Mouse (Mus musculus): ENCODE measurements around the gene Slc25a3.

Slc25a3 gene

DNA sequence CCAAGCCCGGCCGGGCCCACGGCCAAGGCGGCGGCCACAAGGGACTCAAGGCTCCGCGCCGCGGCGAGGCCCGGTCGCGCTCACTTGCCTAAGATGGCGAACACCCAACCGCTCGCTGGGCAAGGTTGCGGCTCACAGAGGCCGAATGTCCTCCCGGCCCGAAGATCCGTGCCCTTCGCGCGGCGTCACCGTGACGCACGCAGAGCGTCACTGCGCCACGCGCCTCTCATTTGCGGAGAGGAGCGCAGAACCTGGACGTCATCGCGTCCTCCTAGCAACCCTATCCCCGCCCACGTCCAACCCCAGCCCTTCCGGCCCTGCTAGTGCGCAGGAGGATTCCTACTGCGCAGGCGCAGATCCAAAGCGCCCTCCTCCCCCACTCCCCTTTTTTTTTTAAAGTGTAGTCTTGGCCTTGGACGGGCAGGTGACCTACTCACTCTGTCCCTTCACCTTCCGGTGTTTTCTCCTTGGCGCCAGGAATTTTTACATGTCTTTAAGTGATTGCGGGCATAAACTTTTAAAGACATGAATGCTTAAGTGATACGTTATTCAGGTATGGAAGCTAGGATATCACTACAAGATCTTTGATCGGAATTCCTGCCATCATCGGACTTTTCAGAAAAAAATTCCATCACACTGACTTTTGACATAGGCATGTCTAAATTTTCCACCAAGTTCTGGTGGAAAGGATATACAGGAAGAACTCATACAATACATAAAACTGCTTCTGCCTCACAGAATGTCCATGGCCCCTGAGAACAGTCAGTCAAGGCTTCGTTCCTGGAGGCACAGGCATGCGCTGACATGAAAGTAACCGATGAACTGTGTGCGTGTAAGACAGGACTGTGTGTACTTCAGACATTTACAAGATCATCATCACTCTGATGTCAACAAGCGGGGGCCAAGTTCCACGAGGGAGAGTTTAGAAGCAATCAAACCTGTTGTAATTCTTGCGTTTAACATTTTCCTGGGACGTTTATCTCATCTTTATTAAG, at the start of gene Slc25a3:
Gene Slc25a3 (minus strand): TSS at position 232 of the 995 bp plus-strand sequence.
- DNase-seq (ENCODE audit: low spot score in 2 of 2) = peak; percentile 96 to 98

DNA sequence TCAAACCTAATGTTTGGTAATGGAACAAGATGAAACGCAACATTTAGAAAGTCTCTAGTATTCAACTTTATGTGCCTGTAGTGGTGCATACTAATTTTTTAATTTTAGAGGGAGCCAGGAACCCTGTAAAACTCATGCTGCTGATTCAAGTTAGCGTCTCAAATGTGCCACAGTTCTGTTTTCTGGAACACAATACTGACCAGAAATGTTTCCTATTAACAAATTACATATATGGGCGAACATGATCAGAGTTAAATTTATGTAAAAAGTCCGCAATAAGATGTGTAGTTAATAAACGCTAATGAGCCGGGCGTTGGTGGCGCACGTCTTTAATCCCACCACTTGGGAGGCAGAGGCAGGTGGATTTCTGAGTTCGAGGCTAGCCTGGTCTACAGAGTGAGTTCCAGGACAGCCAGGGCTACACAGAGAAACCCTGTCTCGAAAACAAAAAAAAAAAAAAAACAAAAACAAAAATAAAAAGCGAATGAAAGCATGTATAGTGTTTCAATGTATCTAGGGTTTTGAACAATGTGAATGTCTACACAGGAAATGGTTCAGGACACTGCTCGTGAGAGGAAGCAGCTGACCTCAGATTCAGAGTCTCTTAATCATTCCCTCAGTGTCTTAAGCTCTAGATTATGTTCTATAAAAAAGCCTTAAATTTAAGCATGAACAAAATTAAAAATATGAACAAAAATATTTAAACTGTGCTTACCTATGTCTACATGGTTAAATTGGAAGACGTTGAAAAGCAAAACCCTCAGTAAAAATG, 48.7 kb upstream of the Slc25a3 start:
- DNase-seq (ENCODE audit: low spot score in 2 of 2) = no peak

DNA sequence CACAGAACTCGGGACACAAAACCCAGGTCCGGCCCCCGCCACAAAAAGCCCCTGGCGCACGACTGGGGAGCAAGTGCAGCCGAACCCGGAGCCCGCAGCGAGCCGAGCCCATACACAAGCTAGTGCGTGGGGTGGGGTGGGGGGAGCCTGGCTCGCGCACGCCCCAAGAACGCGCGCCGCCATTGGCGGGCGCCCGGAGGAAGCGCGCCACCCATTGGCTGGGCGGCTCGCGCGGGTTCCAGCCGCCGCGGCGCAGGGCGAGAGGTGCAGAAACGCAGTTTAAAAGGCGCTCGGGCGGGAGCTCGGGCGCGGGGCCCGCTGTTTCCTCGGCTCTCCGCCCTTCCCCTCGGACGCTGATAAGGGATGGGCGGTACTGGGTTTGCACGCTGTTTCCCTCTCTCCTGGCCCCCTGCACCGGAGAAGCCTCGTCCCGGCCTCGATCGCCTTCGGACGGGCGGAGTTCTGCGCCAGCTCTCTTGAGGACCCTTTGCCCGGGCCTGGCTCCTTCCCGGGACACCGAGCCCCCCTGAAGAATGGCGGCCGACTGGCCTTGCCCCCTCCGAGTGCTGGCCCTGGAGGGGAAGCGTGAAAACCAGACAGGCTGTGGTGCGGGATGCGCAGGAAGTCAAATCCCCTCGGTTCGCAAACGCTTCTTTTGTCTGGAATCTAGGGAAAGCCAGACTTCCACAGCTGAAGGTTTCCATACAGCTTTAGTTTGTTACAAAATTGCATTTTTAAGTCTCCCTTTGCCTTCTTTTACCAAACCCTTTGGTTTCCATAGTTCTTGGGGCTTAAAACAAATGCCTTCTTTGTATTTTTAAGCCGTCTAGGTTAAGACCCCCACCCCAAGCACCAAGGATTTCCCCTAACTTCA, 47.8 kb upstream of the Slc25a3 start:
- peak; percentile 92 to 95 for DNase-seq (ENCODE audit: low spot score in 2 of 2)

DNA sequence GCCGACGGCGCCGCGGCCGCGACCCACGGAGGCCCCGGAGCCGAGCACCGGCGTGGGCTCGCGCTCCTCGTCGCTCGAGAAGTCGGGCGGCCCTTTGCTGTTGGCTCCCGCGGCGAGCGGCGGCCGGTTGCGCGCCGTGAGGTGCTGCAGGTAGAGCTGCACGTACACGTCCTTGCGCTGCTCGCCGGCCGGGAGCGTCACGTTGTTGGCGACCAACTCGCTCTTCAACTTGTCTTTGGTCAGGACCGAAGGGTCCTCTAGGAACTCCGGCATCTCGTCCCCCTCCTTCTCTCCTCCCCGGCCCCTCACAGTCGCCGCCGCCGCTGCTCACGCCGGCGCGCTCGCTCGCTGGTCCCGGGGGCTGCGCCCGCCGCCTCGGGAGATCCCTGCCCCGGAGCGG, 47.2 kb upstream of the Slc25a3 start:
- no peak for DNase-seq (ENCODE audit: low spot score in 2 of 2)

DNA sequence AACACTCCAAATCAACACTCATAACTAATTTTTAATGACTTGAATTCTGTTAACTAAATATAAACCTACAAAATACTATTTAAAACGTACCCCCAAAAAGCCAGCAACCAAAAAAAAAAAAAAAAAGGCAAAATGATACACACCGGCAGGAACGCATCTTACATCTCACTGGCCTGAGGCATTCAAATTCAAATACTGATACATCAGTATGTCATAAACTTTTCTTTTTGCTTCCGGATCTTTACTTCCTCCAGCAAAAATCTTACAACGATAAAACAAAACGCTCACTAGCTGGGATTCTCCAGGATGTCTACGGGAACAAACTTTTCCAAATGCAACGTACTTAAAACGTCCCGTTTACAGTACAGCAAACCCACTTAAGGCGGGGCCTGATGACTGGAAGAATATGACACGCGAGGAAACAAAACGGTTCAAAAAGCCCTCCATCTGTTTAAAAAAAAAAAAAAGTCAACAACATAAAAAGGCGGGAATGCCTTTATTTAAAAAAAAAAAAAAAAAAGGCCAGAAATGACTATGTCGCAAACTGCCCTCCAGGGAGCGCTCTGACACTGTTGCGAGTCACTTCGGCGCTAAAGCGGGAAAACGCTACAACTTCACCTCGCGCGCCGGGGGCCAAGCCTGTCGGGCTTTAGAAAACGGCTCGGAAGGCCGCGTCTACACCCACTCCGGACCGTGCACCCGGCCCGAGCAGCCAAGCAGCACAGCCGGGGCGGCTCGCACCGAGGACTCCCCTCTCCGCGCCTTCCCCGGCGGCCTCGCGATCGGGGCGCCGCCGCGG, 46.5 kb upstream of the Slc25a3 start:
- DNase-seq (ENCODE audit: low spot score in 2 of 2) = peak; percentile 73 to 82

DNA sequence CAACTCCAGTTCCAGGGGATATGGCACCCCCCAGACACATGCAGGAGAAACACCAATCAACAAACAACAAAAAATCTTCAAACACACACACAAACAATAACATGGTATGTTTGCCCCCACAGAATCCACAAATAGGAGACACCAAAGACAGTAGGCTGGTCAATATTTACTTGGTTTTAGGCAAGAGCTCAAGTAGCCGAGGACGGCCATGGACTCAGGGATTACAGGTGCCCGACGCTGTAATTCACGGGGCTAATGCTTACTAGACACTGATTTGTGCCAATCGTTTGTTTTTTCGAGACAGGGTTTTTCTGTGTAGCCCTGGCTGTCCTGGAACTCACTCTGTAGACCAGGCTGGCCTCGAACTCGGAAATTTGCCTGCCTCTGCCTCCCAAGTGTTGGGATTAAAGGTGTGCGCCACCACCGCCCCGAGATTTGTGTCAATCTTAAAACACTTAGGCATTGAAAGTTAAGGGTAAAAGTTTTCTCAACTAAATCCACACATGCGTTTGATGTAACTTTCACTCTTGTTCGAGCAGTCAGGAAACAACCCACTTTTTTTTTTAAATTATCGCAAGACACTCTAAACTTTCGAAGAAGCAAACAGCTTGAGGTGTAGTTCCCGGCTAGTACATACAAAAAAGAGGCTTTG, 45.7 kb upstream of the Slc25a3 start:
- DNase-seq (ENCODE audit: low spot score in 2 of 2) = no peak

DNA sequence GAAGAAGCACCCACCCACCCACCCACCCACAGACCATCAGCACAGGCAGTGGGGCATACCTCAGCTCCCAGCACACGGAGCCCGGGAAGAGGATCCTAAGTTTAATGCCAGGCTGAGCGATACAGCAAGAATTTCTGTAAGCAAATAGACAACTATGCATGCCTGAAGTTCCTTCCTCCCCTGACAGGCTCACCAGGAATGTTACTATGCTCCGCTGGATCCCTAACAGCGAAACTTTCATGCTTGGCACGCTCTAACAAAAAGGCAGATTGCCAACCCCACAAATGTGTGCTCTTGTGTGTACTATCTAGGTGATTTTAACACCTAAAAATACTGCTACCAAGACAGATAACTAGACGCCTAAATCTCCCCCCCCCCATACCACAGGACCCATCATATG, 43.5 kb upstream of the Slc25a3 start:
- DNase-seq (ENCODE audit: low spot score in 2 of 2) = no peak

DNA sequence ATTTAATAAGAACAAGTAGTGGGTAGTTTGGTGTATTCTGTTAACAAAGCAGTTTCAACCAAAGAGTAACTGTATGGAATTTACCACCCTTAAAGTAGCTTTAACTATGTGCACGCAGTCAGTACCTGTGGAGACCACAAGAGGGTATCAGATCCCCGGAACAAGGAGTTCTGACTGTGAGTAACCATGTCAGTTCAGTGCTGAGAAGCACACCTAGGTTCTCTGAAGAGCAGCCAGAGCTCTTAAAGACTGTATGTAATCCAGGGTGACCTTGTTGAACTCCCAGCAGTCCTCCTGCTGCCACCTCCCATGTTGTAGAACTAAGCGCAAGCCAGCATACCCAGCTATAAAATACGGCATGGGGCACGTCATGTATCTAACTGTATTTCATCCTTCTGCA, 43.0 kb upstream of the Slc25a3 start:
- peak in 1 of 2 experiments; percentile 59 for DNase-seq (ENCODE audit: low spot score in 2 of 2)

DNA sequence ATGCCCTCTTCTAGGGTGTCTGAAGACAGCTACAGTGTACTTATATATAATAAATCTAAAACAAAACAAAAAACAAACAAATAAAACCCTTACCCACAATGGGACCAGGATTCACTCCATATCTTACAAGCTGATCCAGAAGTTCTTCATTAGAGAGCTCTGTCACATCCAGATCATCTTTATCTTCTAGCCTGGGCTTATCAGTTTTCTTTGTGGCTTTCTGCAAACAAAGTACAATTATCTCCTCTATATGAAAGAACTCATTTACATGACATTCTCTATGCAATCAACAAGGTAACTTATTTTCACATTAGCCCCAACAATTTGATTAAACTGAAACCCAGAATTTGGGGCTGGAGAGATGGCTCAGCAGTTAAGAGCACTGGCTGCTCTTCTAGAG, 42.0 kb upstream of the Slc25a3 start:
- DNase-seq (ENCODE audit: low spot score in 2 of 2) = no peak

DNA sequence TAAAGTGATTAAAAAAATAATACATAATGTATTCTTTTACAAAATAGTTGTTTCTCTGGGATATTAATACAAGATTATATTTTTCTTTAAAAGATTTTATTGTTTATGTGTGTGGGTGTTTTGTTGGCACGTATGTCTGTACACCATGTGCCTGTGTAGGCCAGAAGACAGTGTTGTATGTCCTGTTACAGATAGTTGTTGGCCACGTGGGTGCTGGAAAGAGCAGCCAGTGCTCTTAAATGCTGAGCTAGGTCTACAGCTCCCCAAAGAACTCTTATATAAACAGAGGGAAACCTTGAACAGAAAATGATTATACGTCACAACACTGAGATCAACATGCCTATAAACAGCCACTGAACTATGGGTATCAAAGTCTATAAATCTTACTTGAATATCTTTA, 40.6 kb upstream of the Slc25a3 start:
- DNase-seq (ENCODE audit: low spot score in 2 of 2) = no peak

DNA sequence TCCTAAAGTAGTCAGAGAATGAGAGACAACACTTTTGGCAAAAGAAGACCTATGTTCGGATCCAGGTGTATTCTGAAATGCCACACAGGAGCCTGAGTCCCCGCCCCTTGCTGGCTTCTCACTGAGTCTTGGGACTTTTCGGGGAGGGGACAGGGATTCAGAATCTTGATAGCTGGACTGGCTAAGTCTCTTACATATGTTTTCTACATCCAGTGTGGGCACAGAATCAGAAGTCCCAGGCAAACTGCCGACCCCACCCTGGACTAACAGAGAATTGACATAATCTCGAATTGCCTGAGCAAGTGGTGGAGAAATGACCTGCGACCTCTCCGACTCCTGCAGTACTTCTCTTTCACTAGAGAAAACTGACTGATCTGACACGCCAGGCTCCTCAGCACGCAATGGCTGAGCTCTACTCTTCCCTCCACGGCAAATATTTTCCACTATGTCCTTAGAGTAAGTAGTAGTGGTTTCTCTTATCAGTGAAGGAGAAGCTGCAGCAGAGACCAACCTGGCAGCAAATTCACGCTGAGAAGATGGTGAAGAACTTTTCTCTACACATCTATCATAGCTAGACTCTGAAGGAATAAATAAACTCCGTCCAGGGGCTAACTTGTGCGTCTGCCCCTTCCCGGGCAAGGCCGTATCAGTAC, 38.8 kb upstream of the Slc25a3 start:
- no peak for DNase-seq (ENCODE audit: low spot score in 2 of 2)

DNA sequence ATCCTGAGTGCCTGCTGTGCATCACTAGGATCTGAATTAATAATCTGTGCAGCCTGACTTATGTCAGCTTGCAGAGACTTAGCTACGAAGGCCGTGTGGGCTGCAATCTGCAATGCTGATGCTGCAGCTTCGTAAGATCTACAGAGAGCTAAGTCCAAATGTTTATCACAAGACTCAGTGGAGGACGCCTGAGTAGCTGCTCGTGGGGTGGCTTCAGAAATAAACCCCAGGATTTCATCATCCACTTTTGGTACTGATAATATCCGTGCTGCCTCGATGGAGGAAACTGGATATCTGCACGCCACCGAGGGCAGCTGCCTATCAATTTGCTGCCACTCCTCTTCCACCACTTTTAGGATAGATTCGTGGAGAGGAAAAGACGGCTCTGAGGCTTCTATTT, 38.2 kb upstream of the Slc25a3 start:
- no peak for DNase-seq (ENCODE audit: low spot score in 2 of 2)

DNA sequence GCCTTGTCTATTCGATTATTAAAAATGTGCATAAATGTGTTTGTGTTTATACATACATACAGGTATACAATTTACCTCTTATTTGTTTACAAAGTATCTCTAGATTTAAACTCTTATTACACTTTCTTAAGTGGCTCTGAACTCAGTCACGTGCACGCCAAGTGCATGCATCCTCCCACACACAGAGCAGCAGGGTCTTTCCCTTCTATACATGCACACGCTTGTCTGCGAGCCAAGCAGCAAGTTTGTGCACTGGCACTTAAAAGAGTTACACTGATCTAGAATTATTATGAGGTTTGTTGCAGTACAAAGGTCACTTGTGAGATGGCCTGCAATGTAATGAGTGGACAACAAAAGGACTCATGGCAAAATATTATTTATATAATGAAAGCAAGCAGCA, 37.1 kb upstream of the Slc25a3 start:
- DNase-seq (ENCODE audit: low spot score in 2 of 2) = no peak

DNA sequence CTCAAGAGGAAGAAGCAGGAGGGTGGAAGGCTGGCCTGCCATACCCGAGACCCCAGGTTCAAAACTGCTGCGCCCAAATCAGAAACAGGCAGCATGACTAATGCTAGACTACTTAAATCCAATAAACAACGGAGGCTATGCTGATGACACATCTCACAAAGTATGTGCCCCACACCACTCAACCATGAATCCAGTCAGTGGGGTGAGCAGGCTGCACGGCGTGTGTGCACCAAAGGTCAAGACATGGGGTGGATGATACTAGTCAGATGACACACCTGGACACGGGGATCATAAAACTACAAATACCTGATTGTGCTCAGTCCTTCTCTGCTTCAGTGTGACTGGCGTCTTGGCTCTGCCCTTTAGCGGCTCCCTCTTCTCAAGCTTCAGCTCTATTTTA, 34.6 kb upstream of the Slc25a3 start:
- DNase-seq (ENCODE audit: low spot score in 2 of 2) = no peak

DNA sequence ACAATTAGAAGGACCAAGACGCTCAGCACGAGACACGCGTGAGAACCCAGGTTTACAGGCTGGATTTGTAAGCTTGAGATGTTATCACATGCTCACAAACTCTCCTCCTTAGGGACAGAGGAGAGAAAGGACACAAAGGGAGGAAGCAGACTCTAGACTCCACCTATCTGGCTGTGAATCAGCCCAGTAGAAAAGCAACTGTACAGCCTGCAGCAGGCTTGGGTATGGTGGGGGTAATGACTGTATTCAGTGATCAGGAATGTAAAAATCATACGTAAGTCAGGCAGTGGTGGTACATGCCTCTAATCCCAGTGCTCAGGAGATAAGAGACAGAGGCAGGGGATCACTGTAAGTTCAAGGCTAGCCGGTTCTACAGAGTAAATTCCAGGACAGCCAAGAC, 32.5 kb upstream of the Slc25a3 start:
- no peak for DNase-seq (ENCODE audit: low spot score in 2 of 2)

DNA sequence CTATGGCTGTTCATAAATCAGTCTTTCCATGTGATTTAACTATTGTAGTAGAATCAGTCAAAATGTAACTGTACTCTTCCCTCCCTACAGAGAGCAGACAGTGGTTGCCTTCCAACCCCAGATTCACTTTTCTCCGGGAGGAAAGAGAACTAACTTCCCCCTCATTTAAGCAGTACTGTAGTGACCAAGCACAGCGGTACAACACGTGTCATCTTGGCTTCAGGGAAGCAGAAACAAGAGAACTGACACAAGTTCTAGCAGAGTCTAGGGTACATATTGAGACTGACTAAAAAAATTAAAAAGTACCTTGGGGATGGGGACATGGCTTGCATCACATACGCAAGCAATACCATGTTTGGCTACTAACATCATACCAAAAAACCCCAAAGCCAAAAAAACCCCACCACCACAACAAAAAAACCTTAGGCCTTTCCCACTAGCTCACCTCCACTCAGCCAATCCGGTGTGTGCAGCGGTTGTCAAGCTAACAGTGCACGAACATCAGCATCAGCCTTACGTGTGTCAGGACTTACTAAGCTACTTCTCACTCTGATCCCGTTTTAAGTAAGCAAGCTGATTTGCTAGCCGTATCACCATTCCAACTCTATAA, 30.1 kb upstream of the Slc25a3 start:
- DNase-seq (ENCODE audit: low spot score in 2 of 2) = no peak

DNA sequence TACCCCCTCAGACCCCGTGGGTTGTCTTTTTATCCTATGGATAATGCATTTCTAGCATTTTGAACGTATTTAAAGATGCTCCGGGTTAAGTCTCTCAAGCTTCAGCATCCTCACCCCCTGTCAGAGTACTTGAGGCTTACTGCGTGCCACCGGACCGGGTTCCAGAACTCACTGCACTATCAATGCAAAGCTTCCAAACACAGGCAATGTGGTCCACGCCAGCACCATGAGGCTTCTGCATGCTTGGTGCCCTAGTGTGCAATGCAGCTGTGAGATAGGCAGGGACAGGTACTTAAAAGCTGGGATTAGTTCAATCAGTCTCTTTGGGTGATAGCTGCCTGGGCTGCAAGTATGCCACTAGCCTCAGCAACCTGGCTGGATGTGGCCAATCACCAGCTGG, 21.6 kb upstream of the Slc25a3 start:
- no peak for DNase-seq (ENCODE audit: low spot score in 2 of 2)

DNA sequence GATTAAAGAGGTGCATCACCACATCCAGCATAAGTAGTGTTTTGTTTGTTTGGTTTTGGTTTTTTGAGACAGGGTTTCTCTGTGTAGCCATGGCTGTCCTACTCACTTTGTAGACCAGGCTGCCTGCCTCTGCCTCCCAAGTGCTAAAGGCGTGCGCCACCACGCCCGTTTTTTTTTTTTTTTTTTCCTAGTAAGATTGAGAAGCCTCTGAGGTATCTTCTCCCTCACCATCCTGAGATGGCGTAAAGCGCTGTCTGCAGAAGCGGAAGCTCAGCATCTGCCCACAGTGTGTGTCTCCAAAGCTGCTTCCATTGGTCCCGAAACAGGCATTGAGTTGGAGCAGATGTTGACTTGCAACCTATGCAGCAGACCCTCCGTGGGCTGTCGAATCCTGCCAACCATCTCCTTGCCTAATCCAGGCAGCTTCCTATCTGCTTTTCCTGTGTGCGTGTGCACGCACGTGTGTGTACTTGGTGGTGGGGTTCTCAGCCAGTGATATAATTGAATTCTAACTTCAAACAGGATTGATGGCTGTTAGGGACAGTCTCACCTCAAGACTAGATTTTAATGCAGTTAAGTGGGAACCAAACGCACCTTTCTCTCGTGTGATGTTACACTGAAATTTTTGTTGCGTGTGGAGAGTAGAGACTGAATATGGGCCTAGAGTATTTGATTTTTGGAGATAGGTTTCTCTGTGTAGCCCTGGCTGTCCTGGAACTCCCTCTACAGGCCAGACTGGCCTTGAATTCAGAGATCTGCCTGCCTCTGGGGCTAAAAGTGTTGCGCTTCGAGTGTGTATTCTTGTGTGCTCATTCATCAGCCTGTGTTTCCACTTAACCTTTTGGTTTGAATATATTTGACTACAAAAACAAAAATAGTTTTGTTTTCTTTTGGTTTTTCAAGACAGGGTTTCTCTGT, 19.7 kb upstream of the Slc25a3 start:
- no peak for DNase-seq (ENCODE audit: low spot score in 2 of 2)
